Mouse (Mus musculus) common myeloid progenitor, adult 5-6 weeks (primary cell): ENCODE results near the gene Cabp2. TPM values are rescaled to one million over a fixed set of nuclear protein-coding genes. Genes with fewer than 3 reads are reported as not detected.
"Not testable (repeated sequence)": the region's sequence is repeated elsewhere in the genome, so short reads cannot be mapped to it uniquely, and the experiment has no call there.

Source experiments
- ATAC-seq: replicated peaks from 2 replicates; pipeline ENCODE4 v1.8.0; 2016; ENCODE audit warnings: low read depth, mild to moderate bottlenecking, moderate TSS enrichment, inconsistent platforms; ENCODE audit not compliant: poor library complexity, severe bottlenecking
- total RNA-seq: library from RNA; stranded (forward); fragments of 200-1000, 187-1606 nt; gene quantifications from 2 replicates; pipeline ENCODE4 v1.2.3, GENCODE M21; 2017

Cabp2 gene
- total RNA-seq, 1 experiment from 2014 or later, result not detected

DNA sequence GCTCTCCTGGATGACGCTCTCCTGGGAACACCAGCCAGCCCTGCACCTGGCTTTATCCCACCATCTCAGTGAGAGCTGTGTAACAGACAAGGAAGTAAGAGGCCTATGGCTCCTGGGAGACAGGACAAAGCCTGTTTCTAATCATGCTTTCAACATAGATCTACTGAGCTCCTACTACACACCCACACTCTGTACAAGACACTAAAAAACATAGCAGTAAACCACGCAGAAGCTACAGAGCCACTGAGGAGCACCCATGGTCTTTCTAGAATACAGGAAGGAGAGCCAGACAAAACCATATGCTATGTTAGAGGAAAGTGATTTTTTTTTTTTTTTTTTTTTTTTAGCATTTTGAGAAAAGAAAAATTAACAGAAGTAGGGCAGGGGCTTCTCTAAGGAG, 37.0 kb downstream of the Cabp2 start:
- no peak for ATAC-seq

- no peak for ATAC-seq
Measured at GRCm38 (mm10) chr19:4119716-4120487, 38.5 kb downstream of the Cabp2 start.

DNA sequence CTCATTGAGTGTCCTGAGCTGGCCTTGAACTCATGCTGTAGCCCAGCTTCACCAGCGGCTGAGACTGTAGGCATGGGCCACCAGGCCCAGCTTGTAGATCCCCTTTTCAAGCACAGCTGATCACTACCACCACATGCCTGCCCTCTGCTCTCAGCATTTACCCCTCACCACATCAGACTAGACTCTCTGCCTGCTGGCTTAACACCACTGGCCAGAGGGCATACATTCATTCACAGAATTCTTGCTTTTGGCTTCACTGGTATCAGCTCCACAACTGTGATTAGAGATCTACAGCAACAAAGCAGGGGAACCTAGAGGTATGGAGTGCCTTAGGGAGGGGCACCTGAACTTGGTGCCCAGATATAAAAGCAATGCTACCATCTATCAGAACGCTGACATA, 39.1 kb downstream of the Cabp2 start:
- no peak for ATAC-seq

GRCm38 (mm10) chr19:4121097-4121805, 39.9 kb downstream of the Cabp2 start:
- ATAC-seq, result peak; percentile 74

GRCm38 (mm10) chr19:4121896-4122295, 40.5 kb downstream of the Cabp2 start:
- not testable (repeated sequence) for ATAC-seq

DNA sequence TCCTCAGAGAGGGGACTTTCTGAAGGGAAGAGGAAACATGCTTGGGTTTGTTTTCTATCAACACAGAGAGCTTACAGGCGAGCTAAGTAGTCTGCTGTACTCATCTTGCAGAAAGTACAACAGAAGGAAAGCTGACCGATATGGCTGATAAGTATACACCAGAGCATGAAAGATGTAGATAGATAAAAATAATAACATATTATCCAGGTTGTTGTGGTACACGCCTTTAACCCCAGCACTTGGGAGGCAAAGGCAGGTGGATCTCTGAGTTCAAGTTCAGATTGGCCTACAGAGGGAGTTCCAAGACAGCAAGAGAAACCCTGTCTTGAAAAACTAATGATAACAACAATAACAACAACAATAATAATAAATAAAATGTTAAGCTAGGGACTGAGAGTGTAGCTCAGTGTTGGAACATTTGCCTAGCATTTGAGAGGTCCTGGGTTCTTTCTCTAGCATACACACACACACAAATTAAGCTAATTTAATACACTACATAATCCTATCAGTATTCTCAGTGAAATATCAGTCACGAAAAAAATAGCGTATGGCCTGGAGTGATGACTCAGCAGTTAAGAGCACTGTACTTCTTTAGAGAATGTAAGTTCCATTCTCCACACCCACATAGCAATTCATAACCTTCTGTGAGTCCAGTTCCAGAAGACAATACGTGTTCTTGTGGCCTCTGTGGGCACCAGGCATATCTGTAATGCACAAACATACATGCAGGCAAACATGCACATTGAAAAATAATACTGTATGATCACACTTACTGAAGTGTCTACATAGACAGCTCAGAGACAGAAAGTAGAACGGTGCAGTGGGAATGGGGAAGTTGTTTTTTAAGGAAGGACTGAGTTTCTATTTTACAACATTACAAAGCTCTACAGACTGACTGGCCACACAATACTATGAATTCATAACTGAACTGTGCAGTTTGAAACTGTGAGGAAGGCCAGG, 41.3 kb downstream of the Cabp2 start:
- no peak for ATAC-seq

GRCm38 (mm10) chr19:4124432-4124831, 43.1 kb downstream of the Cabp2 start:
- ATAC-seq, result no peak

DNA sequence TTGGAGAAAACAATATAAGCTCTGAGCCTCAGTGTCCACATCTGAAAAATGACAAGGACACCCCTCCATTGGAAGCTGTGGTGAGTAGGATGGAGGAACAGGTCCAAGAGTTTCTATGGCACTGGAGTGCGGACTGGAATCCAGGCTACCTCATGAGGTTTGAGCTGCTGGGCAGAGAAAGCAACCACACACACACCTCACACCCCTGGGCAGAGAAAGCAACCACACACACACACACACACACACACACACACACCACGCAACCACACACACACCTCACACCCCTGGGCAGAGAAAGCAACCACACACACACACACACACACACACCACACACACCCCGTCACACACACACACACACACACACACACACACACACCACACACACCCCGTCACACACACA, 43.9 kb downstream of the Cabp2 start:
- ATAC-seq, result not testable (repeated sequence)

GRCm38 (mm10) chr19:4125741-4126696, 44.6 kb downstream of the Cabp2 start, which contains the start of gene Aip:
TSS of gene Aip (minus strand) at chr19:4125858.
- ATAC-seq, result peak; percentile 80

- no peak for ATAC-seq
Measured at GRCm38 (mm10) chr19:4126759-4127495, 45.5 kb downstream of the Cabp2 start.

- no peak for ATAC-seq
Measured at GRCm38 (mm10) chr19:4129462-4129861, 48.1 kb downstream of the Cabp2 start.

DNA sequence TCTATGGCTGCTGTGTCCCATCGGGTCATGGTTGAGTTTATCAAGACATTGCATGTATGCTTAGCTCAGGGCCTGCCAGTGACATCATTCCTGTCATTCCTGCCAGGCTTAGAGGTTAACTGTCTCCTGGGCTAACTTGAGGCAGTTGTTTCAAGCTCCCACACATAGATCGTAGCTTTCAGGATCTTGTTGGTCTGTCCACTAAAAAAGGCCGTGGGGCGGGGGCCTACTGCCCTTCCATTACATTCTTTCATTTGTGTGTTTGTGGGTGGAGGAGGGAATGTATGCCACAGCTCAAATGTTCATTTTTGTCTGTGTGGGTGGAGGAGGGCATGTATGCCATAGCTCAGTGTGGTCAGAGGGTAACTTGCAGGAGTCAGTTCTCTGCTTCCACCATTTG, 48.7 kb downstream of the Cabp2 start:
- ATAC-seq, result no peak

- ATAC-seq, result no peak
Measured at GRCm38 (mm10) chr19:4131075-4131474, 49.7 kb downstream of the Cabp2 start.

- ATAC-seq, result no peak
Measured at GRCm38 (mm10) chr19:4131768-4132167, 50.4 kb downstream of the Cabp2 start.

DNA sequence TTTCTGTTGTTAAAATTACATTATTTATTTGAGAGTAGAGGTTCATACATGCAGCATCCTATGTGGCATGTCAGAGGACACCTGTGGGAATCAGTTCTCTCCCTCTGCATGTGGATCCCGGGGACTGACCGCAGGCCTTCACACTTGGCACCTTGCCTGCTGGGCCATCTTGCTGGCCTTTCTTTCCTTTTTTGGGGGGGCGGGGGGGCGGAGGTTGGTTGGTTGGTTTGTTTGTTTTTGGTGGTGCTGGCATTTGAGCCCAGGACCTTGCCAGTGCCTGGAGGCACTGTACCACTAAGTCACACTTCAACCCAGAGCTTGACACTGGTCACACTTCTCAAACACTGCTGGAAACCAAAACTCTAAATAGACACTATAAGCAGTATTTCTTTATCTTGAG, 53.0 kb downstream of the Cabp2 start:
- no peak for ATAC-seq

GRCm38 (mm10) chr19:4135229-4135962, 54.0 kb downstream of the Cabp2 start:
- ATAC-seq, result not testable (repeated sequence)

- ATAC-seq, result peak; percentile 76; the same call in 1 of the 2 replicates
Measured at GRCm38 (mm10) chr19:4135963-4136345, 54.6 kb downstream of the Cabp2 start.

DNA sequence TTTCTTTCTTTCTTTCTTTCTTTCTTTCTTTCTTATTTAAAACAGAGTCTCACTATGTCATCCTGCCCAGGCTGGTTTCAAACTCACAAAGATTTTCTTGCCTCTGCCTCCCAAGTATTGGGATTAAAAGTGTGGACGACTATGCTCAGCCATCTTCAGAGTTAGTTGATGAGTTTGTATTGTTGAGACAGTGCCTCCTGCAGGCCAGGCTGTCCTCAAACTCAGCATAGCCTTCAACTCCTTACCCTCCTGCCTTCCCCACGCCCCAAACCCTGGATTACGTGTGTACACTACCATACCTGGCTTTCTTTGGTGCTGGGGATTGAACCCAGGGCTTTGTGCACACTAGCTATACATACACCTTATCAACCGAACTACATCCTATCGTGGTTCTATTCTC, 55.1 kb downstream of the Cabp2 start:
- no peak for ATAC-seq
